Mouse (Mus musculus) thymus, postnatal 36 days (tissue): ENCODE data around the gene Rasgef1a.

Experiments used
- DNase-seq, 2 experiments: peaks; one replicate each; pipeline ENCODE4 v3.0.0; 2022; ENCODE audit warnings: mixed read lengths in 2 of 2

The Rasgef1a gene

DNA sequence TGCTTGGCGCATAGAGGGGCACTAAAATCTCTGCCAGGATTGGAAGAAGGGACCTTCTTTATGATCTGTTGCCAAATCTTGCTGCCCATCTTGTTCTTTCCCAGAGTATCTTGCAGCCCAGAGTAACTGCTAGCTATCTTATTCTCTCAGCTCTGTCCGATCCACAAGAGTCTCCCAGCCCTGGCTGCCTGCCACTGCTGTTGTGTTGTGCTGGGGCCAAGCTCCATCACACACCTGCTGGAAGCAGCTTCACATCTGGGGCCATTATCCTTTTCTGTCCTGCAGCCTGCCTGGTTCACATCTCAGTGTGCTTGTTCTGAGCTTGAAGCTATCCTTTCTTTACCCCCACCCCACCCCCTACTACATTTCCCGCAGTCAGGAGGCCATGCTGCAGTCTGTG is 65.0 kb downstream of the Rasgef1a start:
- no peak for DNase-seq

DNA sequence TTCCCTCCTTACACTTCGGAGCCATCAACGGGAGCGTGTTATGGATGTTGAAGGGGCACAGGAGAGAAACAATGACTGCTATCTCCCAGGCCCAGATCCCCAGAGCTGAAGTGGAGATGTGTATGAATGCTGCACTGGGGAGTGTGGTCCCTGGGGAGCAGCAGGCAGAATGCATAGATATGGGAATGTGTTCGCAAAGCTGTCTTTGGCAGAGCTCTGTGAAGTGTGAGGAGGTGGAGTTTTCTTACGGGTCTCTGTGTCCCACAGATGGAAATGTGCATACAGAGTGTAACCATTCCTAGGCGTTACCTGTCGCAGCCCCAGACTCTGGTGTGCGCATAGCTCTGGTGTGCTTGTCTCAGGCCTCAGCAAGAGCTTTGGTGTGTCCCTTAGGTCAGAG is 65.5 kb downstream of the Rasgef1a start:
- DNase-seq, result no peak

DNA sequence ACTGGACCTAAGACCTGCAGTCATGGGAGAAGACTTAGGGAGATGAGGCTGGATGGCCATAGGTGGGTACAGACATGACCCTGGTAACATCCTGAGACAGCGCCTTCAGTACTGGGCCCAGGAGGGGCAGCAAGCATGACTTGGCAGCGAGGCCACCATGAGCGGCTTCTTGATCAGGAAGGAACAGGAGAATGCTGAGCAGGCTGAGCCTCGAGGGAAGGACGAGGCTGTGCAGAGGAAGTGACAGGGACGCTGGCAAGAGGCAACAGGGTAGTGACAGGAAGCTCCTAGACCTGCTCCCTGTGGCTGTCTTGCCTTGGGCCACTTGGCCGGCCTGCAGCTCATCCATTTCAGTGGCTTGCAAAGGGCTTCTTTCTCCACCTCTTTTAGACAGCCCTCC is 66.2 kb downstream of the Rasgef1a start:
- no peak for DNase-seq

DNA sequence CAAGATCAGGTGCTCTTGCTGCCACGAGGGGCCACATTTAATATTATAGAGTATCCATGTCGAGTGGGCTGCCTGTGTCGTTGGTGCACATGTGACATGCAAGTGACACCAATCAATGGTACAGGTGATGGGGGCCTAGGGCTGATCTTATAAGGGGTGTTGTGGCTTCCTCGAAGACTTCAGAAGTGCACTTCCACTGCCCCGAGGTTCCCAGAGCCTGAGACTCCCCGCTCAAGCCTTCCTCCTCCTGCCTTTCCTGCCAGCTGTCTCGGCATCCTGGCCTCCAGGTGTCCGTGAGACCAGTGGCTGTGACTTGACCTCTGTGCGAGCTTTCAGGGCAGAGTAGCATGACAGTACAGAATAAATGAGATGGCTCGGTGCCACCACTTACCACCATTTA is 67.5 kb downstream of the Rasgef1a start:
- no peak for DNase-seq

DNA sequence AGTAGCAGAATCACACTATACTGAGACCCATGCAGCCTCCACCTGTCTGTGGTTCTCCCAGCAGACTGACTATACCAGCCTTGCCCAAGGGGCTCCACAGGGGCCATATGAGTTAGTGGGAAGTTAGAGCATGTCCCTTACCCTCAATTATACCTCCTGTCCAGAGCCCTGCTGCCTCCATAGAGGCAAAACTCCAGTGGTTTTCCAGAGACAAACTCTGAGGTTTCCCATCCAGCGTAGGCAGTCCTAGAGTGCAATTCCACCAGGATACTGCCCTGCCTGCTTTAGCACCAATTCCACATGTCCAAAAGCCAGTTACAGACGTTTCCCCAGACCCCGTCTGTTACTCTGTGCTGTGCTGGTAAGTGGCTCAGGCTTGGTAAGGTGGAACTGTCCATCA is 68.1 kb downstream of the Rasgef1a start:
- no peak for DNase-seq

DNA sequence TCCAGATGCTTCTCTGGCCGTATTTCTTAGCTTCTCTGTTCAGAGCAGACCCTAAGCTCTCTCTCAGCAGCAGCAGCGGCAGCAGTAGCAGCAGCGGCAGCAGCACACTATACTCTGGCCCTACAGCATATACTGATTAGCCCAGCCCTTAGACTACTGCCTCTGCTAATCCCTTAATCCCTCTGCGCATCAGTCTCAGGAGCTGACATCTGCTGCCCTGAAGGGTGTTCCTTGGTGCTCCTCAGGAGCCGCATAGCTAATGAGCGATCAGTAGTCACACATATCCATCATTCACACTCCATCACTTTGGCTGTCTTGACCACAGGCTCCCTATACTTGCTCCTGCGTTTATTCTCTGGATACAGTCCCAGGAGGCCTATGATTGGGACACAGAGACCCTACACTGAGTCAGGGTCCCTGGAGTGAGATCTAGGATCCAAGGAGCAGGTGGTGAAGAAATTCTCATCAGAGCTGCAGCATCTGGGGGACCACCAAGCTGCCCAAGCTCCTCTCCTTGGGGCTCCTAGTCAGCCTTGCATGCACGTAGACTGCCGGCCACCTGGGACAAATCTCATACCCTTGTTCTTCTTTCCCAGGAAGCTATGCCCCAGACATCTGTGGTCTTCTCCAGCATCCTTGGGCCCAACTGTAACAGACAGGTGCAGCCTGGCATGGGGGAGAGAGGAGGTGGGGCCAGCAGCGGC is 68.7 kb downstream of the Rasgef1a start:
- DNase-seq, result no peak

DNA sequence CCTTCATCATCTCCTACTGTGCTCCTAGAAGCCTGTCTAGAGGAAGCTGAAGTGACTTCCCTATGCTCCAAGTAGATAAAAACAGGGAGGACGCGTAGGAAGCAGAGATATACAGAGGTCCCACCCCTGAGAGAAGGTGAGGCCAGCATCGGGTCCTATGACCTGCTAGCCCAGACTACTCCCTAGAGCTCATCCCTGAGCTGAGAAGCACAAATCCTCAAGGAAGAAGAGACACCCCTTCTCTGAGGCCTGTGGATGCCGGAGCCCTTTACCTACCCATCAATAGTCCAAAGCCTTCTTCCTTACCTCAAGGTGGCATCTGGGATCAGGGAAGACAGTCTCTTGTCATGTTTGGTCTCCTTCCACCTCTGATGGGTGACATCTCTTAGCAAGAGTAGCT is 69.5 kb downstream of the Rasgef1a start:
- no peak for DNase-seq

DNA sequence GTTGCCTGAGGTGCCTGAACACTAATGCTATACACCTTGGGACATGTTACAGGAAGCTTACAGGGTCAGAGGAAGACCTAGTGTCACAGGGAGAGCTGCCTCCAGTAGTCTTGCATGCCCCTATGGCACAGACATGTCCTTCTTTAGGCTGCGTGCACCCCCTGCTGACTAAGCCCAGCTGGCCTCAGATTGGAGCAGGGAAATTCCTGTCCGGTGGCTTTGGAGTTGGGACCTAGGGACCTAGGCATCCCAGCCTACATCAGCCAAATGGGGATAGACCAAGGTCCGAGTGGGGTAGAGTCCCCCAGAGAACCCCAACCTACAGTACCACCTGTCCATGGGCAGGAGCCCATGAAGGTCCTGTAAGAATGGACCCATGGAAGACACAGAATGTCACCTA is 71.1 kb downstream of the Rasgef1a start:
- DNase-seq, result no peak

DNA sequence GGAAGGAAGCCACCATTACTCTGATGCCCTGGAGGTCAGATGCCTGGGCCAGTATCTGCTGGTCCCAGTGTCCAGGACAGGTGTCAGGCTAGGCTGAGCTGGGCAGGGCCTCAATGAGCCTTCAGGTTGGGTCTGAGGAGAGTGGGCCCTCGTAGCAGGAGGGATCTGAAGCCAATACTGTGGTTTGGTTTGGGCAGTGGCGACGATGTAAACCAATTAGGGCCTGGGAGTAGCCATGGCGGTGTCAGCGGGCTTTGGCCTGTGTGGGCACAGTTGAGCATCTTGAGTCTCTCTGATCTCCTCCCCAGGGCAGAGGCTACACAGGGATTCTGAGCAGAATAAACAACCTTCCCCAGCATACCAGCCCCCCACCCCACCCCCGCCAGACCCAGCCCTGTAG is 72.4 kb downstream of the Rasgef1a start:
- no peak for DNase-seq

DNA sequence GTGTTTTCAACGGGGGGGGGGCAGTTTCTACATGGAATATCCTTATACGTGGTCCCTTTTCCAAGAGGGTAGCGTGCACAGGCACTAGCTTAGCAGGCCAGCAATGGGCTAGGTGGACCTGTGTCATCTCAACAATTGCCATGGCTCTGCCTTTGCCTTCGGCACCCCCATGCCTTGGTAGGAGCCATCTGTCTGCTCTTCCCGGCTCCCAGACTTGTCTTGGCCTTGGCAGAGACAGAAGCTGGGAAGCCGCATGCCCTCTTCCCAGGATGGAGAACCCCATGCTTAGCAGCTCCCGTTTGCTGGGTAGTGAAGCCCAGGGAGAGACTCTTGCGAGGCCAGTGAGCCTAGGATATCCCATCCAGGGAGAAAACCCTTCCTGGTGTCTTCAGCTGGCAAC is 73.4 kb downstream of the Rasgef1a start:
- DNase-seq, result no peak

DNA sequence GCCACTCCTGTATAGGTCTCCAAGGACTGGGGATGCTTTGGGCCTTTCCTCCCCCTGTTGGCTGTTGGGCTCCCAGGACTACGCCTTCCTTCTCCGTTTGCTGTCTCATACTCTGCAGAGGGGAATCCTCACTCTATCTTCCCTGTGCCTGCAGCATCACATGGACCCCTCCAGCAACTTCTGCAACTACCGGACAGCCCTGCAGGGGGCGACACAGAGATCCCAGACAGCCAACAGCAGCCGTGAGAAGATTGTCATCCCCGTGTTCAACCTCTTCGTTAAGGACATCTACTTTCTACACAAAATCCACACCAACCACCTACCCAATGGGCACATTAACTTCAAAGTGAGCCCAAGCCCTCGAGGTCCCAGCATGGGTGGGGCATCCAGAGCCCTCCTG is 76.7 kb downstream of the Rasgef1a start:
- peak; percentile 20 to 23 for DNase-seq

DNA sequence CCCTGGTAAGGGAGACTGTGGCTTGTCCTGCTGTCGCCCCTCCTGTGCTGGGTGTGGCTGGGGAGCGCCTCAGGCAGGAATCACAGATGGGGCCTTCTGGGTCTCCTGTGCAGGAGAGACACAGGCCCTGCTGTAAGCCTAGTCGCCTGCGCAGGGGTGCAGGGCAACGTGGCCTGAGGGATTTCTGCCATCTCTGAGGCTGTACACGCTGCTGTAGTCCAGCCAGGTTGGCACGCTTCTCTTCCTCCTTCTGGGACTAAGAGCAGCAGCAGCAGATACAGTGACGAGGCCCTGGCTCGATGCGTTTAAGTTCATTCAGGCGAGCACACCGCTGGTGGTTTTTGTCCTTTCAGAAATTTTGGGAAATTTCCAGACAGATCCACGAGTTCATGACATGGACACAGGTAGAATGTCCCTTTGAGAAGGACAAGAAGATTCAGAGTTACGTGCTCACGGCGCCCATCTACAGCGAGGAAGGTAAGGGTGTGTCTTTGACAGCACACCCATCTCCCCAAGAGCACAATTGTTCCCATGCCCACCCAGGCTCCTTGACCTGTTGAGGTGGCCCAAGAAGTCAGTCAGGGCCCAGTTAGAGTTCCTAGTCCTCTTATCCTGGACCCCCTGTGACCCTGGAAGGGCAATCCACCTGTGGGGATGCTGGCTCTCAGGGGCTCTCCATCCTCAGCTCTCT is 77.7 kb downstream of the Rasgef1a start:
- no peak for DNase-seq

DNA sequence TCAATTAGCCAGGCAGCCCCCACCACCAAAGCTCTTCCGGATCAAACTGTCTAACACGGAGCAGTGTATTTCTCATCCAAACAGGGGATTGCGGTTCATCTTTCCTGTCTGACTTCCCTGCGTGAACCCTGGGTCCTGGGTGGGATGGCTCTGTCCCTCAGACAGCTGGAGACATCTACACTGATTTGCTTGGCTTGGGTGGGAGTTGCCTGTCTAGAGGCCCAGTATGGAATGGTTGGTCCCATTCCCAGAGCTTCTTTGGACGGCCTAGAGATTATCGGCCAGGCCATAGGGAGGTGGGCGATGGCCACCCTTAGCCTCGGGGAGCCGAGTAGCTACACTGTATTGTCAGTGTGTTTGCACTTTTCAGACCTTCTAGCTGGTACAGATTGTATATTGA is 79.6 kb downstream of the Rasgef1a start:
- no peak for DNase-seq

DNA sequence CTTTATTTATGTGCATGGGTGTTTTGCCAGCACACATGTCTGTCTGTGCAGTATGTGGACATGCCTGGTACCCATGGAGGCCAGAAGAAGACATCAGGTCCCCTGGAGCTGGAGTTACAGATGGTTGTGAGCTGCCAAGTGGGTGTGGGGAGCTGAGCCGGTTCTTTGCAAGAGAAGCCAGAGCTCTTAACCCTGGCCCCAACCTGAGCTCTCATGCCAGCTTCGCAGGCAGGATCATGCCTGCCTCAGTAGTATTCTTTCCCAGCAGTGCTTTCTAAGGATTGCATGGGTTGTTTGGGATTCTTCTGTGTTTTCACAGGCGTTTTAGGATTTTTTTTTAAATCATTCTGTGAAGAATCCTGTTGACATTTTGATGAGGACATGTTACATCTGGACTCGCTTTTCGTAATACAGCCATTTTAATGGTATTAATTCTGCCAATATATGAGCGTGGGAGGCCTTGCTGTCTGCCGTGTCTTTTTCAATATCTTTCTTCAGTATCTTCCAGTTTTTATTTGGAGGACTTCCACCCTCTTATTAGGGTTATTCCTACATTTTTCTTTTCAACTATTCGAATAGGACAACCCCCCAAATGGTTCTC is 86.6 kb downstream of the Rasgef1a start:
- DNase-seq, result no peak

DNA sequence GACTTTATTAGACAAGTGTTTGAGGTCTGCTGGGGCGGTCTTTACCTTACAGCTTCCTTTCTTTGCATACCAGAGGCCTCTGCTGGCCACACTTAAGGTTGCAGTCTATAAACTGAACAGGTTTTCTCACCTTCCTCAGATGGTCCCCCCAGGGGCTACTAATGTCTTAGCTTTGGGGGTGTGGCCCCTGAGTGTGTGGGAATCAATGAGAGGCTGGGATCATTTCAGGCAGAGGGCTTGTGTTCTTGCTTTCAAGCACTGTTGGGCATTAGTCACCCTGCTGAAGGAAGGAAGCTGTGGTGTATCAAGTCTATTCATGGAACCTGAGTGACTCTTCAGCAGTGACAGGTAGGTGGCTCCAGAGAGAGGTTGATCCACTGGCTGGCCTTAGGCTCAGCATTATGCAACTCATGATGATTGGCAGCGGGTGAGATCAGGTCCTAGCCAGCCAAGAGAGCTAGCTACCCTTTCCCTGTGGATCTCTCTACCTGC is 88.1 kb downstream of the Rasgef1a start:
- no peak for DNase-seq

DNA sequence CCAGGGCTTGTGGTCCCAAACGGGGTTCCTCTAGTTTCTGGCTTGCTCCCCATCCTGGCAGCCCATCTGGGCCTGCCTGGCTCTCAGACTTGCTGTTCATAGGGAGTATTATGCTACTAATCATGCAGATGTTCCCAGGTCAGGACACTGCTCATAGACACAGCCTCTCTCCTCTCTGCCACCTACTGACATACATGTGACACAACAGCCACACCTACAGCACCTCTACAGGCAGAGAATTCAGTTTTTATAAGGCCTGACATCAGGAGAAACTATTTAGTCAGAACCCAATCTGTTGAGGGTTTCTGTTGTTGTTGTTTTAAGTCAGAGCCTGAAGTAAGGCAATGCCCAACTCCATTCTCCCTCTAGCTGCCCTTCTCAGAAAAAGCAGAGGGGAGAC is 100.6 kb downstream of the Rasgef1a start:
- no peak for DNase-seq

DNA sequence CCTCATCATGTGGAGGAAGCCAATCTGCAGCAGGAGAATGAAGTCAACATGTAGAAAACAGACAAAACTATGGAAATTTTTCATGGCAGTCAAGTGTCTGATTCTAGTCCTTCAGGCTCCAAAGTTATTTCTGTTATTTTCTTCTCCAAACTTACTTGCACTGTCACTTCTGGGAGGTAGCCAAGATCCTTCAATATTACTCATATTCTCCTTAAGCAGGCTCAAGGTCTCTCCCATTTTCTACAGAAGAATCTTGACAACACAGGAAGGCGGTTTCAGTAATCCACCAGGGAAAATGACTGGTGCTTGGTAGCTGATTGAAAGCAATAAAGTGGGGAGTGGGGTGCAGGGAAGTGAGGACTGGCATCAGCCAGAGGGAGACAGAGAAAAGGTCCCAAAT is 111.5 kb downstream of the Rasgef1a start:
- no peak for DNase-seq

DNA sequence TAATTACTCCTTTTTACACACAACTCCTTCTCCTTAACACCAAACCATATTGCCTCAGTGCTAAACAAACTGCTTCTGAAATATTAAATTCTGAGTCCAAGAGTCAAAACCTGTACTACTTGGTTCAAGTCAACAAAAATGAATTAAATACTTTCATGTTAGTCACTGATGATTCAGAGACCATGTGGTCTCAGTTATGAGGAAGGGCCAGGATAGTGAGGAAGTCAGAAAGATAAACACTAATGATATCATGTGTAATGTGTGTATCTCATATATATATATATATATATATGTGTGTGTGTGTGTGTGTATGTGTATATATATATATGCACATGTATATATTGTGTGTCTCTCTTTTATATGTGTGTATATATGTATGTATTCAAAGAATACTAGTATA is 115.3 kb downstream of the Rasgef1a start:
- no peak for DNase-seq

DNA sequence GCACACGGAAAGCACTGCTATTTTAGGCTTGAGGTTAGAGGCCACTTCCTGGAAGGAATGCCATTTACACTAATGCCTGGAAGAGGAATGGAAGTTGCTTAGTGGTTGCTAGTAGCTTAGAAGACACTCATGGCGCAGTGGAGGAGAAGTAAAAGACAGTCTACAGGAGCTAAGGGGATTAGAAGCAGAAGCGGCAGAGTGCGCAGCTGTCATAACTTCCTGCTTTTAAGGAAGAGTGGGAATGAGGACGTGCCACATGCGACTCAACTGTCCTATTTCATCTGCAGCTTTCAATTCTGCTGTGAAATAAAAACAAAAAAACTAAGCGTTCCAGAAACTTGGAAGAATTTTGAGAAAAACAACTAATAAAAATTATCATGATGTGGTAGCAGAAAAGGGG is 116.0 kb downstream of the Rasgef1a start:
- DNase-seq, result no peak

DNA sequence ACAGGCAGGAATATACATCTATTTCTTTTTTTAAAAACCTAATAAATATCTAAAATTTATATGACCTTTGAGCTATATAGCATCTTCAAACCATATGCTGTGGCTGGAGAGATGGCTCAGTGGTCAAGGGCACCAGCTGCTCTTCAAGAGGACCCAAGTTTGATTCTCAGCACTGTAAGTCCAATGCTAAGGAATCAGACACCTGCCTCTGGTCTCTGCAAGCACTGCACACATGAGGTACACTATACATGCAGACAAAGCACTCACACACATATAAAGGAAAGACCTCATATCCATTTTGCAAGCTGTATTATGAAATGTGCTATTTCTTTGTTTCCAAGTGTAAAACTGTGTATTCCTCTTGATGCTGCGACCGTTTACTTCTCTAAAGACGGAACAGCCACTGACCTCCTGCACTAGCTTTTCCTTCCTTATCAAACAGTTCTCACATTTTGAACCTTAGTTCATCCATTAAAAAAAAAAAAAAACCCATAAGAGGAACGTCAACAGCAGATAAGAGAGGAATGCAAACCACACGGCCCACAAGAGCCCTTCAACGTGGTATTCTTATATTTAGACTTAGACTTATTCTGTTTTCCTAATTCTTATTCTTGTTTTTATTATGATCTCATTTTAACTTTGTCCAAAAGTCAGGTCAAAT is 116.7 kb downstream of the Rasgef1a start:
- no peak for DNase-seq

DNA sequence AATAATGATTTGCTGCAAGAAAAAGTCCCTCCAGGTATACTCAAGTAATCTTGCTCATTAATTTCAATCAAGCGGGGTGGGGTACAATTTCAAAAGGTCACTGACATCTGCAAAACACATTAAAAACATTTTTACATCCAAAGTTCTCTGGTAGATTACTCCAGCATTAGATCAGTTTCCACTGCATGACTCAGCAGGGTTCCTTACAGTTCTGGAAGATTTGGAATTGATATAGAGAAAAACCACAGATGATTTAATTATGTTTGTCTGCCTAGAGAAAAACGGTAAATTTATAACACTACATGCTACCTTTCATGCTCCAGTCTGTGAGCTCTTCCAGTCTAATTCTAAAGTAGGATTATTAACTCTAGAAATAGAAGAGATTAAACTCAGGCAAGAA is 118.8 kb downstream of the Rasgef1a start:
- no peak for DNase-seq

DNA sequence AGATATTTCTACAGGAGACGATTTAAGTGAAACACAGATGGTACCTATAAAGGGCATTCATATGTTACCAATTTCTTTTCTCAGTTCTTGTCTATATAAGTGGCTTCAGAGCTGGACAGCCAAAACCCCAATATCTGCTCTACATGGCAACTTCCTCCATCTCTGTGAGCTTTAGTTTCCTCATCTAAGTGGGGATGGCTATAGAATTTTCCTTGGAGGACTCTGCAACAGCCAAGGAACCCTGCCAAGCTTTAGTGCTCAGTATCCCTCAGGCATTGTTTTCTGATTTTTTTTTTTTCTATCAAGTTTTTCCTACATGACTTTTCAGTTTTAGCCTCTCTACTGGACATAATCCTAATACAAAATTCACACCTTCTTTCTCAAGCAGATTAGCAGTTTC is 123.2 kb downstream of the Rasgef1a start:
- DNase-seq, result no peak

DNA sequence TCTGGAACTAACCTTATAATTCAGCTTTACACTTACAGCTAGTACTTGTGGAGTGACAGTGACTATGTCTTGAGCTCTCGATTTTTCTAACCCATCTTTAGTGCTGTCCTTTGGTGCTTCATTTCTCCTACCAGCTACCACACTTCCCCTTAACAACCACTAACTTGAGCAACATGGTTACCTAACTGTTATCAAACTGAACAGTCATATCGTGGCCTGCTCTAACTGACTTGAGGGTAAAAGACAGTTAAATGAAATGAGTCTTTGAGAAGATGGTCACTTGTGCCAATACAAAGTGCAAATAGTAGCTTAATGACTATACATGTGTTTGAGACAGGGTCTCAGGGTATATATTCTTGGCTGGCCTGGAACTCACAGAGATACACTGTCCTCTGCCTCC is 125.9 kb downstream of the Rasgef1a start:
- DNase-seq, result no peak
